Mouse (Mus musculus): ENCODE results near the gene Pogz. TPM values are rescaled to one million over a fixed set of nuclear protein-coding genes. Genes with fewer than 3 reads are reported as not detected.
"Not testable (repeated sequence)": the region's sequence is repeated elsewhere in the genome, so short reads cannot be mapped to it uniquely, and the experiment has no call there.

Gene Pogz
- polyA plus RNA-seq, 1 experiment from 2014 or later = 24.1 TPM

DNA sequence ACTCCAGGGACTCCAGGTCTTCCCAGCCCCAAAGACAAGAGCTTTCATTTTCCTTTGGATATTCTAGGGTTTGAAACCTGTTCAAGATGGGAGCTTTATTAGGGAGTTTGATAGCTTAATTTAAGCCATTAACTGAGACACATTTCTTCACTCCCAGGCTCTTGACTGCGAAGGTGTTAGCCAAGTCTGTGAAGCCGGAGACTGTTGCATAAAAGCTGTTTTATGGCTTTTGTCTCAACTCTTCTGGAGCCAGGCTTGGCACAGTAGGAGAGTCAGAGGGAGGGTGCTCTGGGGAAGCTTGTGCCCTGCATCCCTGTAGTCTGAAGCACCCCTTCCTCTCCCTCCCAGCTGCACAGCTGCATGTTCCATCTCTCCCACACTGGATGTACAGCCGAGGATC lies 85.0 kb downstream of the Pogz start:
- H3K9me3 ChIP-seq (replicated peaks) = no peaks in the 10 kb centered on the region

DNA sequence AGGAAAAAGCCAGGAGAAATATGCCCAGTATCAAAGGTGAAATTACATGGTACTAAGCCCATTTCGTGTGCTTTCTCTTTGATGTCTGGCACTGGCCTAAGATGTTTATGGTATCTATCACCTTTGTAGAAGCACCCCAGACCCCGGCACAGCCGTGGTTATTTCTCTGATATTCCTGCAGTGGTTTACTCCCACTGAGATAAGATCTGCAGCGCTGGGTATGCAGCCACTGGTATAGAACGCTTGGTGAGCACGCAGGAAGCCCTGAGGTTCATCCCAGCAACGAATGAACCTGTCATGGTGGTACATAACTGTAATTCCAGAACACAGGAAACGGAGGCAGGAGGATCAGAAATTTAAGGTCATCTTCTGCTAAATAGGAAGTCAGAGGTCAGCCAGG lies 87.3 kb downstream of the Pogz start:
- no peak for ATAC-seq (ENCODE audit: low FRiP score)
- Histone ChIP-seq H3K9ac (no peak overlapping the region), H3K4me2 (replicated peaks) (no peak overlapping the region), H3K9me3 (replicated peaks) (no peaks in the 10 kb centered on the region), H3K27me3 (no peaks in the 10 kb centered on the region), H3K36me3 (no peaks in the 10 kb centered on the region), H3K4me1 (no peaks in the 10 kb centered on the region), H3K4me3 (no peak overlapping the region), H3K27ac (no peak overlapping the region)
- 78% methylated on average over 8 of the region's 8 CpGs for WGBS

More for the DNA sequence above, 85.0 kb downstream of the Pogz start:
- whole genome bisulfite sequencing = 61% methylated on average over 3 of the region's 3 CpGs
- no peak overlapping the region for H3K4me3 ChIP-seq
- no peaks in the 10 kb centered on the region for H3K4me1 ChIP-seq
- no peak overlapping the region for H3K9ac ChIP-seq
- no peak overlapping the region for H3K27ac ChIP-seq
- no peak for ATAC-seq (ENCODE audit: low FRiP score)
- H3K4me2 ChIP-seq (replicated peaks) = no peak overlapping the region
- H3K27me3 ChIP-seq = no peaks in the 10 kb centered on the region
- no peaks in the 10 kb centered on the region for H3K36me3 ChIP-seq

DNA sequence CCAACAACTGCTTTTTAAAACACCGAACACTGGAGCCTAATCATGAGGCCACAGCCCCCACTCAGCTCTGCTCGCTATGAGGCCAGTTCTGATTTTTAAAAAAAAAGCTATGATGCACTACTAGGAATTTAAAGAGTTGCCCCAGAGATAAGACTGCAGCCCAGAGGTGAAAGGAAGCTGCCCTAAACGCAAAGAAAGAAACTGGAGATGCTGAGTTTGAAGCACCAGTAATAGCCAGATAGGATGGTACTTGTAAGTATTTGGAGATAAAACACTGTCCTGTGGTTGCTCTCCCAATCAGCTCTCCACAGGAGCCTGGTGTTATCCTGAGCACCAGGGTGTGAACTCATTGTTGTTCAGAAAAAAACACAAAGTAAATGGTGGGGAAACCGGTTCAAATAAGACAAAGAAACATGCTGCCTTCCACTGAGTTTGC lies 89.0 kb downstream of the Pogz start:
- not testable (repeated sequence) for H3K4me2 ChIP-seq (replicated peaks); H3K27ac ChIP-seq; H3K36me3 ChIP-seq; H3K4me1 ChIP-seq; H3K9ac ChIP-seq; H3K4me3 ChIP-seq; H3K27me3 ChIP-seq; H3K9me3 ChIP-seq (replicated peaks); ATAC-seq (ENCODE audit: low FRiP score)
- 53% methylated on average over 4 of the region's 4 CpGs for WGBS

DNA sequence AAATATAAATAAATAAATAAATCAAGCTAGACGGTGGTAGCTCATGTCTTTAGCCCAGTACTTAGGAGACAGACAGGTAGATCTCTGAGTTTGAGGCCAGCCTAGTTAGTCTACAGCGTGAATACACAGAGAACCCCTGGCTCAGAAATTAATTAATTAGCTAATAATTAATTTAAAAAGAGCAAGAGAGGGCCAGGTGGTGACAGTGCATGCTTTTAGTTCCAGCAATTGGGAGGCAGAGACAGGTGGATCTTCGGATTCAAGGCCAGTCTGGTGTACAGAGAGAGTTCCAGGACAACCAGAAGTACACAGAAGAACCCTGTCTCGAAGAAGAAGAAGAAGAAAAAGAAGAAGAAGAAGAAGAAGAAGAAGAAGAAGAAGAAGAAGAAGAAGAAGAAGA lies 91.6 kb downstream of the Pogz start:
- not testable (repeated sequence) for H3K4me1 ChIP-seq; H3K4me2 ChIP-seq (replicated peaks); H3K36me3 ChIP-seq; H3K27ac ChIP-seq; H3K27me3 ChIP-seq; ATAC-seq (ENCODE audit: low FRiP score); H3K9me3 ChIP-seq (replicated peaks); H3K4me3 ChIP-seq; H3K9ac ChIP-seq
- whole genome bisulfite sequencing = 88% methylated on average over 4 of the region's 4 CpGs

DNA sequence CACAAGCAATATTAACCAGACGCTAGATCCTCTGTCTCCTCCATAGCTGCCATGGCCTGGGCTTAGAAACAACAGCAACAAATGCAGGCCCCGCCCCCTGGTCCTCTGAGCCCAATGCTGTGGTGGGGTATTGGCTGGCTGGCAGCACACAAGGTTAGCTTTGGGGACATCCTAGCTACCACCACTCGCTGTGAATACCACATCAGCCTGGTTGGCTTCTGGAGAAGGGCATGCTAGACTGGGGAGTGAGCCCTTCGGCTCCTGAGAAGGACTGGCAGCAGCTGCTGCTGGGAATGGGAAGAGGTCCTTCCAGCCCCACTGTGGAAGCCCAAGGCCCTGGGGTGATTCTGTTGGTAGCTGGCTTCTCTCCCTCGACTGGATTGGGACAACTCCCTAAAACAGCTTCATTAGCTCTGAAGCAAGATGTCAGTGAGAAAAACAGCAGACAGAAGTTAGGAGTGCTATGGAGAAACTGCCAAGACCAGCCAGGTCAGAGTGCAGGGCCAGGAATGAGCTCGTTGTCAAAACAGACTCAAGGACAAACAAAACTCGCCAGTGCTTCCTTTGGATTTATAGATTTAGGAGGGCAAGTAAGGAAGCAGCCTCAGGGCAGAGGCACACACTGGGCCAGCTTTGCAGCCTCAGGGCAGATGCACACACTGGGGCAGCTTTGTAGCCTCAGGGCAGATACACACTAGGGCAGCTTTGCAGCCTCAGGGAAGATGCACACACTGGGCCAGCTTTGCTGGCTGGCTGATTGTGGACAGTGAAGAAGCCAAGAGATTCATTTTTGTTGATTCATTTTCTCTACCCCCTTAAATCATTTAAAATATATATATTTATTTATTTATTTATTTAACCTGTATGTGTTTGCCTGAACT lies 93.3 kb downstream of the Pogz start:
- H3K27me3 ChIP-seq; H3K4me3 ChIP-seq; H3K36me3 ChIP-seq; H3K27ac ChIP-seq; H3K9me3 ChIP-seq (replicated peaks); ATAC-seq (ENCODE audit: low FRiP score); H3K9ac ChIP-seq; H3K4me1 ChIP-seq; H3K4me2 ChIP-seq (replicated peaks): not testable (repeated sequence)
- 49% methylated on average over 7 of the region's 7 CpGs for WGBS

GRCm38 (mm10) chr3:94931427-94932082 lies 94.2 kb downstream of the Pogz start:
- not testable (repeated sequence) for H3K9me3 ChIP-seq (replicated peaks); H3K36me3 ChIP-seq; H3K27ac ChIP-seq; ATAC-seq (ENCODE audit: low FRiP score); H3K4me3 ChIP-seq; H3K9ac ChIP-seq; H3K27me3 ChIP-seq; H3K4me1 ChIP-seq; H3K4me2 ChIP-seq (replicated peaks)
- WGBS = 80% methylated on average over 10 of the region's 10 CpGs

Other genes starting within 250 kb of the Pogz start
- not detected in 2 replicates for gene Gm10972, start 194.5 kb upstream of the Pogz start, polyA plus RNA-seq (2016; fragmentation: Nextera tagmentation; extraction: Ambion mirVana)
- gene Tuft1, start 178.7 kb upstream of the Pogz start, polyA plus RNA-seq (2016; fragmentation: Nextera tagmentation; extraction: Ambion mirVana) = 2.9 and 4.1 TPM in 2 replicates
- not detected in 2 replicates for gene Selenbp2, start 144.0 kb upstream of the Pogz start, polyA plus RNA-seq (2016; fragmentation: Nextera tagmentation; extraction: Ambion mirVana)
- 4.2 and 5.3 TPM in 2 replicates for gene Cgn, start 51.1 kb upstream of the Pogz start, polyA plus RNA-seq (2016; fragmentation: Nextera tagmentation; extraction: Ambion mirVana)
- 278 and 312 TPM in 2 replicates for gene Psmb4, start 49.4 kb downstream of the Pogz start, polyA plus RNA-seq (2016; fragmentation: Nextera tagmentation; extraction: Ambion mirVana)
- 11.7 and 12.2 TPM in 2 replicates for gene Selenbp1, start 95.5 kb downstream of the Pogz start, polyA plus RNA-seq (2016; fragmentation: Nextera tagmentation; extraction: Ambion mirVana)
- gene Rfx5, start 116.5 kb downstream of the Pogz start, polyA plus RNA-seq (2016; fragmentation: Nextera tagmentation; extraction: Ambion mirVana) = 9.1 and 9.2 TPM in 2 replicates
- 24.8 and 26.9 TPM in 2 replicates for gene Pi4kb, start 137.2 kb downstream of the Pogz start, polyA plus RNA-seq (2016; fragmentation: Nextera tagmentation; extraction: Ambion mirVana)
- 31.8 and 32.8 TPM in 2 replicates for gene Zfp687, start 177.9 kb downstream of the Pogz start, polyA plus RNA-seq (2016; fragmentation: Nextera tagmentation; extraction: Ambion mirVana)
- 263 and 276 TPM in 2 replicates for gene Psmd4, start 205.0 kb downstream of the Pogz start, polyA plus RNA-seq (2016; fragmentation: Nextera tagmentation; extraction: Ambion mirVana)

Measured in hindbrain, embryonic 12.5 days (tissue).